Mouse (Mus musculus) intestine, postnatal 0 days (tissue): ENCODE data around the gene Tnfaip8l1. TPM values are rescaled to one million over a fixed set of nuclear protein-coding genes. Genes with fewer than 3 reads are reported as not detected.

Experiments
- ATAC-seq: fragments of 200-750 bp; cut with Nextera tagmentation; 2 replicates; pipeline ENCODE4 v1.8.0; 2017; ENCODE audit warnings: mild to moderate bottlenecking, moderate TSS enrichment, moderate library complexity
- H3K27ac ChIP-seq: fragments of 300-500 bp; sonication (generic); 2 replicates; pipeline ENCODE4 v1.5.1; 2014; ENCODE audit warnings: mild to moderate bottlenecking, low read depth, low read length, moderate library complexity
- H3K27me3 ChIP-seq: fragments of 300-500 bp; sonication (generic); replicated peaks from 2 replicates; pipeline ENCODE4 v1.6.1; 2014; ENCODE audit warnings: low read length, mixed read lengths; ENCODE audit not compliant: control insufficient read depth, insufficient read depth
- H3K36me3 ChIP-seq: fragments of 300-500 bp; sonication (generic); 2 replicates; pipeline ENCODE4 v1.6.1; 2014; ENCODE audit warnings: mild to moderate bottlenecking, moderate library complexity; ENCODE audit not compliant: control insufficient read depth, insufficient read depth
- H3K4me1 ChIP-seq: fragments of 300-500 bp; sonication (generic); replicated peaks from 2 replicates; pipeline ENCODE4 v1.6.1; 2014; ENCODE audit warnings: antibody characterized with exemption, low read length, mixed read lengths; ENCODE audit not compliant: control insufficient read depth, insufficient read depth
- H3K4me2 ChIP-seq: fragments of 300-500 bp; sonication (generic); replicated peaks from 2 replicates; pipeline ENCODE4 v1.6.1; 2014; ENCODE audit warnings: low read depth, mild to moderate bottlenecking, moderate library complexity
- H3K4me3 ChIP-seq: fragments of 300-500 bp; sonication (generic); 2 replicates; pipeline ENCODE4 v1.5.1; 2014; ENCODE audit warnings: low read depth, low read length
- H3K9ac ChIP-seq: fragments of 300-500 bp; sonication (generic); 2 replicates; pipeline ENCODE4 v1.6.1; 2014; ENCODE audit warnings: mild to moderate bottlenecking, low read depth, low read length
- H3K9me3 ChIP-seq: fragments of 300-500 bp; sonication (generic); 2 replicates; pipeline ENCODE4 v1.6.1; 2016; ENCODE audit warnings: mixed run types; ENCODE audit not compliant: control insufficient read depth
- CTCF ChIP-seq: sonication (generic); IDR thresholded peaks from 2 replicates; pipeline ENCODE4 v1.5.1; 2016; ENCODE audit warnings: low read depth, mild to moderate bottlenecking, control low read depth, antibody characterized with exemption, moderate library complexity
- WGBS: fragments of 180-500 bp; shearing (Covaris S2); extraction: QIAGEN DNeasy Blood & Tissue Kit; methylation state at CpG from one replicate; pipeline ENCODE4 v1.1.7; 2014; 5-methylcytosine and 5-hydroxymethylcytosine counted together
- polyA plus RNA-seq: library from polyadenylated mRNA; unstranded; fragments of >200 nt; fragmentation: Nextera tagmentation; extraction: Ambion mirVana; gene quantifications from 2 replicates; pipeline ENCODE4 v1.2.1, GENCODE M21; 2015

Tnfaip8l1 gene
- polyA plus RNA-seq, 1 experiment from 2014 or later = 5.1 TPM

DNA sequence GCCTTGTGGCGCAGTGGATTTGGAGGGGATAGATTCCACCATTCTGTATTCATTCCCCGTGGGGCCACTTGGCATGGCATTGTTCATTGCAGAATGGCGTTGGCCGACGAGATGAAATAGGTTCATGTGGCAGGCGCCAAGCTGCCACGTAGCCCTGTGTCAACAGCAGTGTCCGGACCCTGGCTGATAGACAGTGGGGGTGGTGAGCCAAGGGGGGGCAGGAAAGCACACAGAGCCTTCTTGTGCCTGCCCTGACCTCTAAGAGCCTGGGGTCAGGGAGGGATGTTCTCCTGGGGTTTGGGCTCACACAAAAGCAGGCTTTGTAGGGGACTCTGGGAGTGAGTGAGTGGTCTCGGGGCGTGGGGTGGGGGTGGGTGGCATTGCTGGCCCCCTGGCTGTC, 8.4 kb downstream of the Tnfaip8l1 start:
- H3K36me3 ChIP-seq = peaks cover 6% of the 10 kb centered on the region; the same call in 1 of the 2 replicates
- H3K9me3 ChIP-seq = no peaks in the 10 kb centered on the region
- H3K27me3 ChIP-seq = no peaks in the 10 kb centered on the region
- H3K4me3 ChIP-seq = no peak overlapping the region
- no peak for TF ChIP-seq CTCF
- peak overlapping the region; percentile 35; the same call in 1 of the 2 replicates for H3K27ac ChIP-seq
- ATAC-seq = no peak
- 65% methylated on average over 10 of the region's 10 CpGs for WGBS
- H3K4me2 ChIP-seq = no peak overlapping the region
- H3K4me1 ChIP-seq = no peaks in the 10 kb centered on the region
- no peak overlapping the region for H3K9ac ChIP-seq

- no peaks in the 10 kb centered on the region for H3K9me3 ChIP-seq
- WGBS = 76% methylated on average over 9 of the region's 9 CpGs
- H3K4me3 ChIP-seq = no peak overlapping the region
- no peak overlapping the region for H3K9ac ChIP-seq
- H3K4me1 ChIP-seq = no peaks in the 10 kb centered on the region
- TF ChIP-seq CTCF = no peak
- no peak overlapping the region for H3K4me2 ChIP-seq
- ATAC-seq = no peak
- H3K27ac ChIP-seq = no peak overlapping the region
- peaks cover 12% of the 10 kb centered on the region for H3K36me3 ChIP-seq
- no peaks in the 10 kb centered on the region for H3K27me3 ChIP-seq
Observed at GRCm38 (mm10) chr17:56171456-56171855, 9.2 kb downstream of the Tnfaip8l1 start.

- Histone ChIP-seq H3K9ac (no peak overlapping the region), H3K36me3 (peaks cover 16% of the 10 kb centered on the region), H3K27me3 (no peaks in the 10 kb centered on the region), H3K4me3 (no peak overlapping the region), H3K9me3 (no peaks in the 10 kb centered on the region), H3K27ac (no peak overlapping the region), H3K4me1 (no peaks in the 10 kb centered on the region), H3K4me2 (no peak overlapping the region)
- WGBS = 94% methylated on average over 17 of the region's 17 CpGs
- TF ChIP-seq CTCF = no peak
- ATAC-seq = no peak
Observed at GRCm38 (mm10) chr17:56171881-56172280, 9.6 kb downstream of the Tnfaip8l1 start.

- no peak overlapping the region for H3K9ac ChIP-seq
- WGBS = 52% methylated on average over 10 of the region's 10 CpGs
- H3K36me3 ChIP-seq = peaks cover 32% of the 10 kb centered on the region
- no peak for ATAC-seq
- H3K27ac ChIP-seq = no peak overlapping the region
- no peaks in the 10 kb centered on the region for H3K9me3 ChIP-seq
- H3K4me3 ChIP-seq = no peak overlapping the region
- no peaks in the 10 kb centered on the region for H3K27me3 ChIP-seq
- no peak overlapping the region for H3K4me2 ChIP-seq
- no peak for TF ChIP-seq CTCF
- no peaks in the 10 kb centered on the region for H3K4me1 ChIP-seq
Observed at GRCm38 (mm10) chr17:56173401-56174046, 11.2 kb downstream of the Tnfaip8l1 start.

DNA sequence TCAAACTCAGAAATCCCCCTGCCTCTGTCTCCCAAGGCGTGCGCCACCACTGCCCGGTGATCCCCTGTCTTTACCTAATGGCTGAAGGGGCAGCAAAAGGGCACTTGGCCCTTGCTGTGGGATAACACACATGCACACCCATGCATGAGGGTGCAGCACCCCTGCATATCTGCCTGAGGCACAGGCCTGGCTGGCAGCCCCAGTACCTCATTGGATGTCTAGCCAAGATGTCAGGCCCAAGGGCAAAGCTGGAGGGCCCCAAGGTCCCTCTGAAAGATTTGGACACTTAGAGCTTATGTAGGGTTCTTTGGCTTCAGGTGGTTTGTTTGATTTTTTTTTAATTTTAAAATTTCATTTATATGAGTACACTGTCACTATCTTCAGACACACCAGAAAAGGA, 13.1 kb downstream of the Tnfaip8l1 start:
- Histone ChIP-seq H3K27ac (no peak overlapping the region), H3K4me2 (no peak overlapping the region), H3K9ac (no peak overlapping the region), H3K9me3 (no peaks in the 10 kb centered on the region), H3K27me3 (no peaks in the 10 kb centered on the region), H3K4me3 (no peak overlapping the region), H3K36me3 (peaks cover 51% of the 10 kb centered on the region), H3K4me1 (no peaks in the 10 kb centered on the region)
- 99% methylated on average over 3 of the region's 3 CpGs for whole genome bisulfite sequencing
- no peak for TF ChIP-seq CTCF
- ATAC-seq = no peak

DNA sequence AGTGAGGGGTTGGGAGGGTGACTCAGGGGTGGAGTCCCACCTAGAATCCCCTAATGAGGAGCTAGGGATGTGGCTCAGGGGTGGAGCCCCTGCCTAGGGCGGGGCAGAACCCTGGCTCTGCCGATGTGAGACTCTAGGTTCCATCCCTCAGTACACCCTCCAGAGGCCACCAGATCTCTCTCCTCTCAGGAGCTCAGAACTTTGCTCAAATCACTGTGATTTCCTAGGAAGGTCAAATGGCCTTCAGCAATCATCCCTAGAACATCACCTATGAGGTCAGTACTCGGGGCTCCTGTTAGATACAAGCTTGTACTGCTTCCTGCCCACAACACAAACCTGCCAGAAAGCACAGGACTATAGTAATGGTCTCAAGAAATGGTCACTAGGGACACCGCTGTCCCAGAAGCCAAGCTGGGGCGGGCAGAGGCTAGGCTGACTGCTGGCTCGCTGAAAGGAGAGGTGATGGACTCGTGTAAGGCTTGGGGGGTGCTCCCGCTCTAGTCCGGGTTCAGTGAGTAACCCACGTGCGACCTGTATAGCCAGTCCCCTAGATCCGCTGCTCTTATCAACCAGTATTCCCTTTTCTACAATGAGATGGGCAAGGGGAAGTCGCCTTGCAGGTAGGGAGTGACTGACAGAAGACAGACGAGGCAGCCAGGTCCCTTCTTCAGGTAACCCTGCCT, 20.8 kb downstream of the Tnfaip8l1 start:
- TF ChIP-seq CTCF = no peak
- no peaks in the 10 kb centered on the region for H3K9me3 ChIP-seq
- ATAC-seq = peak; percentile 39
- H3K27me3 ChIP-seq = no peaks in the 10 kb centered on the region
- WGBS = 1% methylated on average over 14 of the region's 14 CpGs
- H3K36me3 ChIP-seq = peaks cover 55% of the 10 kb centered on the region
- H3K9ac ChIP-seq = peak overlapping the region; percentile 87
- peak overlapping the region; percentile 86 for H3K4me2 ChIP-seq
- peak overlapping the region; percentile 94 for H3K4me3 ChIP-seq
- peak overlapping the region; percentile 75 for H3K27ac ChIP-seq
- no peaks in the 10 kb centered on the region for H3K4me1 ChIP-seq
